Mouse (Mus musculus): Measurements from ENCODE around the gene Serinc5.
A peak's percentile ranks its signal among the peaks of the same experiment; 100 is the strongest.

Serinc5 gene

DNA sequence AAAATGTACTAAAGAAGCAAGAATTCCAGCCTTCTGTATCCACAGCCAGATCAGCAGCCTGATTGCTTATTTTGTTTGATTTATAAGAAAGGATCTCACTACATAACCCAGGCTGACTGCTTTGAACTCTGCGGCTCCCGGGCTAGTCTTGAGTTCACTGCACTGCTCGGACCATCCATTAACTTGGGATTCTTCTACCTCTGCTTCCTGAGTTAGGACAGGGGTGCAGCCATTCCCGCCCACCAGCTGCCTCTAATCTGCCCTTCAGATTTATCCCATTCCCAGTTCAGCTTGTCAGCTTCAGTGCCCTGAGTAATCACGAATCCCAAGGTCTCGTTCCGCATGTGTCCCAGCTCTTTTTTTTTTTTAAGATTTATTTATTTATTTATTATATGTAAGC lies 93.3 kb downstream of the Serinc5 start:
- no peak for DNase-seq (ENCODE audit: low spot score)

DNA sequence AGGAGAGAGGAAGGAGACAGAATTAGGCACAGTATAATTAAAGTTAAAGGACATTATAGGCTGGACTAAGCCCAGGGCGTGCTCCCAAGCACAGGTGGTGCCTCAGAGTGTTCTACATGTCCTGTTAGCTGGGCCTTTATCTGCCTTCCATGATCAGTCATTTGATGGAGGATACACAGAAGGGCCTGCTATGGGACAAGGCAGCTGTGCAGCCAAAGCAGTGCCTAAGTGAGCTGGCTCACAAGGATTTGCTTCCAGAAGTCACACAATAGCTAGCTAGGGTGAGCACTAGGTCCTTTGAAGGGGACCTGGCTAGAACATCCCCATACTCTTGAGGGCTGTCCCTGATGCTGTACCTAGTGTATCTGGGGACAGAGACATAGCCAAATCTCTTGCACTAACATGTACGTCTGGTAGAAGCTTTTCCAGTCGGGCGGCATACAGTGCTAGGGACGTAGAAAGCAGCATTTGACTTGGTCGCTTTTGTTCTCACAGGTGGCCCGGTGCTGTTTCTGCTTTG lies 94.2 kb downstream of the Serinc5 start:
- no peak for DNase-seq (ENCODE audit: low spot score)

GRCm38 (mm10) chr13:92706342-92707061 lies 95.6 kb downstream of the Serinc5 start:
- DNase-seq (ENCODE audit: low spot score) = no peak

DNA sequence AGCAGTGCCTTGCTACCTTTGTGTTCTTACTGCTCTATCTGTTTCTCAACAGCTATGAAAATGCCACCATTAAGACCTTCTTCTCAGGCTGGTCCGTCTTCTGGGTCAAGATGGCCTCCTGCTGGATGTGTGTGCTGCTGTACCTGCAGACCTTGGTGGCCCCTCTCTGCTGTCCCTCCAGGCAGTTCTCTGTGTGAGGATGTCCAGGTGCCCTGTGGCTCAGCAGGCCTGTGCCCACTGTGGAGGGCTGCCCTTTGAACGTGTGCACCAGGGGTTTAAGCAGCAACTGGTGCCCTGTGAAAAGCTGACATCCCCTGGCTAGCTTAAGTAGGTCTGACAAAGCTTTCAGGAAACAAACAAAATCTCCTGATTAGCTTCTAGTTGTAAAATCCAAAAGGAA lies 97.0 kb downstream of the Serinc5 start:
- DNase-seq (ENCODE audit: low spot score) = no peak

GRCm38 (mm10) chr13:92708466-92708865 lies 97.6 kb downstream of the Serinc5 start:
- no peak for DNase-seq (ENCODE audit: low spot score)

- no peak for DNase-seq (ENCODE audit: low spot score)
Measured at GRCm38 (mm10) chr13:92709535-92709934, 98.6 kb downstream of the Serinc5 start.

DNA sequence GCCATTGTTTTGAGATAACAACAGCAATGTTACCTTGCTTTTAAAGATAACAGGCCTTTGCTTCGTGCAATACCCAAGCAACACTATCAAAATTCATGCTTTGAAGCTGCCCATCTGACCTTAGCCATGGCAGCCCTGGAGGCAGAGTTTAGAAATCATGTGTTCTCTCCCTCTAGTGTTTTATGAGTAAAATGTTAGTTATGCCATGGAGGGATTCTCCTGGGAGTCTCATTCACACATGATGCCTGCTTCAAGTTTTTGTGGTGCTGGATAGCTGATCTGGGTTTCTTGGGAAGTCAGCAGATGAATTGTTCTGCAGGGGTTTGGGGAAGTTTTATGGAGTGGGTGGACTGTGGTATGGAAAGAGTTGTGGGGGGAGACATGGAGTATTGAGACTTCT lies 99.5 kb downstream of the Serinc5 start:
- no peak for DNase-seq (ENCODE audit: low spot score)

GRCm38 (mm10) chr13:92711821-92712220 lies 100.9 kb downstream of the Serinc5 start:
- DNase-seq (ENCODE audit: low spot score) = no peak

DNA sequence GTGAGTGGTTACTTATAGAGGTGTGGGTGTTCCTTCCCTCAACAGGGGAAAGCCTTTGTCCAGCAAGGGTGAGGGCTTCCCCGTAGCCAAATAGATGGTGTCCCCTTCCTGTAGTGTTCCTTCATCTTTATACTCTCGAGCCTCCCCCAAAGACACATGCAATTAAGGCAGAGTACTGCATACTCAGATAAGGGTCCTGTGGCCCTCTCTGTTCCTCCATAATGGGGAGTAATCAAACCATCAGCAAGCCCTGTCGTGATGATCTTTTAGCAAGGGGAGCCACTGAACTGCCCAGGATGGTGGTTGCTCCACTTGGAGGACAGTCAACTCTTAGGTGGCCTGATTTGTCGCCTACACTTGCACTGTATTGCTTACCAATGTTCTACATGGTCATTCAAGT lies 101.7 kb downstream of the Serinc5 start:
- DNase-seq (ENCODE audit: low spot score) = no peak

DNA sequence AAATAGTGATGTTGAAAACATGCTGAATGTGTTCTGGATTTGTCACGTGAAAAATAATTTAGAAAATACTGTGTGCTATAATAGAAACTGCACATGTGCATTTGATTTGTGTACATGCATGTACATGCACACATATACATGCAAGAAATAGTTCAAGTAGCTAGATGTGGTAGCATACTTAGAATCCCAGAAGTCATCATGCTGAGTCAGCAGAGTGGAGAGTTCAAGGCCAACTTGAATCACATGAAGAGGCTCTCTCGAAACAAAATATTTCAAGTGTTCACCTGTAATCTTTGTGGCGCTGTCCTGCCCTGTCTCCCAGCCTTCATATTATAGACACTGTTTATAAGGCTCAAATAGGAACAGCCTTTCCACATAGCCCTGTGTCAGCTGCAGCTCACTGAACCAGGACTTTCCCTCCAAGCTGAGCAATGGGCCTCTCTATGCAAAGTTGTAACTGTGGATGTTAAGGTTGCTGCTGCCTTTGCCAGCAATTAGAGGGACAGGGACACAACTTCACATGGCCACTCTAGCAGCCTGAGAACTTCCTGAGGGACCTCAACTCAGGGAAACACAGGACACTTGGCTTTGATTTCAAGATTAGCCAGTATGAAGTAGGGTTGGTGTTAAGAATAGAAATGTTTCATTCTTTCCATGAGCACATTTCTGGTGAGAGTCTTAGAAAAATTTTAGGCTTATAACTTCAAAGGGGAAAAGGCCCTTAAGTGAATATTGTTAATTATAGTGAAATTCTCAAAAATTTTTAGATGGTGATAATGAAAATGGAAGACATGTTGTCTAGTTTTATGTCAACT lies 107.2 kb downstream of the Serinc5 start:
- DNase-seq (ENCODE audit: low spot score) = no peak

DNA sequence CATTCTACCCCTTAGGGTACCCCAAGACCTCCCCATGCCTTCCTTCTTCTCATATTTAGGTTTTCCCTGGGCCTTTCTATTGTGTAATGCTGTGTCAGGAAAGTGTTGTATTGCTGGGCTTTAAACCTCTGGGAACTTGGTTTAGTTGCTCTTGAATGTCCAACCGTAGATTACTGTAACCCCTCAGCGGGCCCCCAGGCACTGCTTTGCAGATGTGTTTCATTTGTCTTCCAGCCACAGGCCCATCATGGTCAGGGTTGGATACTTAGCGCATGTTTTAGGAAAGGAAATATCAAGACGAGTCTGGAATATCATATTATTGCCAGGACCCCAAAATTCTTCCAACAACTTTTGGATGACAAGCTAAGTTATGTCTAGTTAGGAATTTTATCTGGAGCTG lies 110.1 kb downstream of the Serinc5 start:
- no peak for DNase-seq (ENCODE audit: low spot score)

GRCm38 (mm10) chr13:92722389-92722788 lies 111.5 kb downstream of the Serinc5 start:
- DNase-seq (ENCODE audit: low spot score) = no peak

- DNase-seq (ENCODE audit: low spot score) = peak; percentile 56
Measured at GRCm38 (mm10) chr13:92729811-92730210, 118.9 kb downstream of the Serinc5 start.

DNA sequence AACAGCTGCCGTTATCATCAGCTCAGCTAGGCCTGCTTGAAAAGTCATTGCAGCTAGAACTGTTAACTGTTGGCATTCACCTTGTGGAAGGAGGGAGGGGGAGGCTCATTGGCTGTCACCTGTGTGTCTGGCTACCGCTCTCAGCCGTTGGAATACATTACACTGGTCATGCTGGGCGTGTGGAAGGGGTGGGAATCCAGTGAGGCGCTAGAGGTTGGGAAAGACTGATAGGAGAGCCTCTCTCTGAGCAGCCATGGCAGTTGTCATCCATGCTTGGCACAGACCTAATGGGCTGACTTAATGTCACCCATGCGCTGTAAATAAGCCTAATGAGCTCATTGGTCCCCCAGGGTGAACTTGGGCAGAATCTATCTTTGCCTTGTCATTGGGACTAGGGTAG lies 120.9 kb downstream of the Serinc5 start:
- DNase-seq (ENCODE audit: low spot score) = no peak

DNA sequence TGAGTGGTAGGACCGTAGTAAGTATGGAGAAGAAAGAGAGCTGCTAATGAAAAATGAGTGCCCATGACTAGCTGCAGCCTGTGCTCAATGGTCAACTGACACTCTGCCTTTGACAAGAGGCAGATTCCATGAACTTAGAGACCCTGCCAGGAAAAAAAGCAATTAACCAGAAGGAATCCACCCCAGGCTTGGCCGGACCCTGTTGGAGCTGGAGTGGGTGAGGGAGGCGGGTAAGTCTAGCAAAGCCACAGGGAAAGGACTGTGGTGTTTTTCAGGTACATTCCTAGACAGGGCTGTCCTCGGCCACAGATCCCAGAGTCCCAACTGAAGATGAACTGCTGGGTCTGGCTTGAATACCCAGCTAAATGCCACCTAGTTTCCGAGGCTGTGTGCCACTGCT lies 121.9 kb downstream of the Serinc5 start:
- no peak for DNase-seq (ENCODE audit: low spot score)

- DNase-seq (ENCODE audit: low spot score) = peak; percentile 67
Measured at GRCm38 (mm10) chr13:92733252-92733651, 122.4 kb downstream of the Serinc5 start.

DNA sequence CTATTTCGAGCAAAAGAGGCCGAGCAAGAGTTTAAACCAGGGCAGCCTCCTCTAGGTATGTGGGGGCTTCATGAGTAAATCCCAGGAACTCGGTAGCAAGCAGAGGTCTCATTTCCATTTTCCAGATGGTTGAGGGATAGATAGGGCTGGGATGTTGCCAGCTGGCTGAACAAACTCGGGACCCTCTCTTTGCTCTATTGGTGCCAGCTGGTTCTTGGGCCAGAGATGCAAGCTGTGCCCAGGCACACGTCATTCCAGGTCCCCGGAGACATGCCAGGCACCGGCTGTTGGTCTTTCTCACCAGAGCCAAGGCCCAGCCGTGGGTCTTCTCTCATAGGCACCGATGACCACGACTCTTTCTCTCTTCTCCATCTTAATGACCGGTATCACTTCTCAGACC lies 122.8 kb downstream of the Serinc5 start:
- DNase-seq (ENCODE audit: low spot score) = no peak

DNA sequence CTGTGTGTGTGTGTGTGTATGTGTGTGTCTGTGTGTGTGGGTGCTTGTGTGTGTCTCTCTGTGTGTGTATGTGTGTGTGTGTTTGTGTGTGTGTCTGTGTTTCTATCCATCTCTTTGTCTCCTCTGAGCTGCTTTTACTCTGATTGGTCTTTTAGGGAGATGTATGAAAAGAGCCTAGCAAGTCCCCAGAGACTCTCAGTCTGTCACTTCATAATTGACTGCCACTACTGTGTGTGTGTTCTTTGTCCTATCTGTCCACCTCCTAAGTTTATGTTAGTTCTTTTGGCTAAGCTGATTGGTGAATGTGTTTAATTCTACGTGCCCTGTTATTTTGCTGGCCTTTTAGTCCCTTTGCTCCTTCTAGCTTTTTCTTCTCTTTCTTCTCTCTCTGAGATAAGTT lies 124.8 kb downstream of the Serinc5 start:
- no peak for DNase-seq (ENCODE audit: low spot score)

DNA sequence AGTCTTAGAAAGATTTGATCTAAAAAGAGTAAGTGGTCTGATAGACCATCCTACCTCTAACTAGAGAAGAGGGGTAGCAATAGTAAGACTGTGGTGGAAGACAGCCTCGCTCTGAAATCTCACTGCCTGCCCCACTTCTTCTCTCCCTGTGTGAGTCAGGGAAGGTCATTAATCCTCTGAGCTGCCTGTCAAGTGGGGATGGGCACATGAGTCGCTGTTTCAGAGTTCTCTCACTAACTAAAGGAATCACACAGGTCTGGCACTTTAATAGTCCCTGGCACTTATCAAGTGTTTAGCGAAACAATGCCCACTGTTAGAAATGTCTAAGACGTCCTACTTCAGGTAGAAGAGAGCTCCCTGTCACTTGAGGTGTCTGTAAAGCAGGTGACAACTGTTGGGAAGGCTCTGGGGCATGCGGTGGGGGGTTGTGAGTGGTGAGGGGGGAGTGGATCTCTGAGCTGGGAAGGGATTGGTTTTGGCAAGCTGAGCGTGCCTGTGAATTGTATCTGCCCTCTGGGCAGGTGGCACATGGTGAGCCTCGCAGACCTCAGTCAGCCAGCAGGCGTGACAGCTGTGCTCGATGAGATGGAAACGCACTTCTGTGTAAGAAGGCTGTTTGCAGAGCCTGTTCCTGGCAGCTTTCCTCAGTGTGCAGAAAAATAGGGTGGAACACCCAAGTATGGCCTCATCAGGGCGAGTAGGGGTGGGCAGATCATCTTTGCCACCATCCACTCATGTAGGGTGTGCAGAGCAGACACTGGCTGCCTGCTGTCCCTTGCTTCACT lies 125.8 kb downstream of the Serinc5 start:
- DNase-seq (ENCODE audit: low spot score) = no peak

DNA sequence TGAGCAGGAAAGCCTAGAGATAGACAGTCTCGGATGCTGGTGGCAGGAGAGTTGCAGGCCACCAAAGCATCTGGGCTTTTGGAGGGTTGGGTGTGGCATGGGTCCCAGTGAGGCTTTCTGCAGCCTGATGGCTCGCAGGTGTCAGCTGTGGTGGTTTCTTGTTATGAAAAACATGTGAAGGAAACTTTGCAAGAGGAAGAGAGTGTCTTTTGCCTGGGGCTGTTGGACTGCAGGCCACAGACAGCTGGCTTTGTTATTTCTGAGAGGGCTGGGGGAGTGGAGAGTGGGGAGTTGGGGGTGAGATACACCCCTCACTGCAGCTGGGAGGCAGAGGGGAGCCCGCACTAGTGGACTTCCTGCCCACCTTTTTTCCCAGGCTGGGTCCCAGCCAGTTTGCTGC lies 127.9 kb downstream of the Serinc5 start:
- DNase-seq (ENCODE audit: low spot score) = no peak

- DNase-seq (ENCODE audit: low spot score) = no peak
Measured at GRCm38 (mm10) chr13:92739858-92740257, 129.0 kb downstream of the Serinc5 start.

GRCm38 (mm10) chr13:92740671-92741270 lies 129.9 kb downstream of the Serinc5 start:
- DNase-seq (ENCODE audit: low spot score) = no peak

Data from testis, postnatal 14 days (tissue).